Mouse (Mus musculus) bone marrow, adult 2 months (tissue): ENCODE results near the gene Rfesd. TPM values are rescaled to one million over a fixed set of nuclear protein-coding genes. Genes with fewer than 3 reads are reported as not detected.
A peak's percentile ranks its signal among the peaks of the same experiment; 100 is the strongest.

Experiments used
- H3K27ac ChIP-seq: fragments of 200-500 bp; 2 replicates; pipeline ENCODE4 v1.5.1; 2012; ENCODE audit warnings: low read depth, mild to moderate bottlenecking, control low read depth, inconsistent platforms, low read length; ENCODE audit not compliant: control insufficient read depth, poor library complexity, insufficient read depth
- H3K4me1 ChIP-seq: fragments of 200-500 bp; 2 replicates; pipeline ENCODE4 v1.6.1; 2011; ENCODE audit warnings: low read length; ENCODE audit not compliant: control insufficient read depth, insufficient read depth
- H3K4me3 ChIP-seq: fragments of 200-500 bp; replicated peaks from 2 replicates; pipeline ENCODE3; 2011; ENCODE audit warnings: mild to moderate bottlenecking, low read depth, low read length, control low read depth; ENCODE audit not compliant: control insufficient read depth
- CTCF ChIP-seq: fragments of 200-500 bp; IDR thresholded peaks from 2 replicates; pipeline ENCODE4 v1.5.1; 2011; ENCODE audit warnings: low read length, control low read depth; ENCODE audit not compliant: control insufficient read depth, insufficient read depth
- POLR2A ChIP-seq: fragments of 200-500 bp; IDR thresholded peaks from 2 replicates; pipeline ENCODE4 v1.6.1; 2011; ENCODE audit warnings: low read depth, mild to moderate bottlenecking, control low read depth, low read length, borderline replicate concordance; ENCODE audit not compliant: control insufficient read depth
- WGBS: fragments of 180-500 bp; shearing (Covaris S2); methylation state at CpG from one replicate; pipeline ENCODE4 v1.1.7; 2018; 5-methylcytosine and 5-hydroxymethylcytosine counted together
- polyA plus RNA-seq: library from polyadenylated mRNA; stranded (reverse); fragments of >200 nt; gene quantifications from 2 replicates; pipeline ENCODE4 v1.2.4, GENCODE M21; 2011; ENCODE audit warnings: low replicate concordance; ENCODE audit not compliant: missing spikeins, insufficient read depth, insufficient read length

Rfesd gene
- 43.4 and 55.3 TPM in 2 replicates for polyA plus RNA-seq

GRCm38 (mm10) chr13:76017974-76018843, at the start of gene Rfesd:
Rfesd (minus strand) TSS chr13:76018719.
- Histone ChIP-seq H3K4me1 (no peaks in the 10 kb centered on the region; the same call in 1 of the 2 replicates), H3K4me3 (peak within 1 kb of the TSS; percentile 77), H3K27ac (peak within 1 kb of the TSS; percentile 83)
- under 1% methylated on average over 50 of the region's 50 CpGs for WGBS
- TF ChIP-seq POLR2A (peak; percentile 86), CTCF (no peak)

GRCm38 (mm10) chr13:76064363-76064945, 45.9 kb upstream of the Rfesd start:
- TF ChIP-seq CTCF (no peak), POLR2A (no peak)
- 90% methylated on average over 13 of the region's 13 CpGs for WGBS
- Histone ChIP-seq H3K4me3 (no peak overlapping the region), H3K27ac (no peak overlapping the region), H3K4me1 (no peaks in the 10 kb centered on the region)

GRCm38 (mm10) chr13:76063548-76063947, 45.0 kb upstream of the Rfesd start:
- no peaks in the 10 kb centered on the region for H3K4me1 ChIP-seq
- WGBS: 71% methylated on average over 4 of the region's 4 CpGs
- H3K27ac ChIP-seq: no peak overlapping the region
- TF ChIP-seq CTCF (no peak), POLR2A (no peak)
- no peak overlapping the region for H3K4me3 ChIP-seq

GRCm38 (mm10) chr13:76062569-76062968, 44.0 kb upstream of the Rfesd start:
- H3K4me3 ChIP-seq: no peak overlapping the region
- H3K4me1 ChIP-seq: no peaks in the 10 kb centered on the region
- 61% methylated on average over 3 of the region's 3 CpGs for WGBS
- TF ChIP-seq CTCF (no peak), POLR2A (no peak)
- no peak overlapping the region for H3K27ac ChIP-seq

- 86% methylated on average over 3 of the region's 3 CpGs for WGBS
- Histone ChIP-seq H3K27ac (no peak overlapping the region), H3K4me1 (no peaks in the 10 kb centered on the region; the same call in 1 of the 2 replicates), H3K4me3 (no peak overlapping the region)
- TF ChIP-seq CTCF: no peak
- TF ChIP-seq POLR2A: no peak
Measured at GRCm38 (mm10) chr13:76062126-76062525, 43.6 kb upstream of the Rfesd start.

- no peak overlapping the region for H3K27ac ChIP-seq
- H3K4me1 ChIP-seq: no peaks in the 10 kb centered on the region; the same call in 1 of the 2 replicates
- 82% methylated on average over 4 of the region's 4 CpGs for WGBS
- TF ChIP-seq CTCF: no peak
- TF ChIP-seq POLR2A: no peak
- no peak overlapping the region for H3K4me3 ChIP-seq
Measured at GRCm38 (mm10) chr13:76059591-76059990, 41.1 kb upstream of the Rfesd start.

GRCm38 (mm10) chr13:76057267-76058069, 38.9 kb upstream of the Rfesd start:
- TF ChIP-seq POLR2A (no peak), CTCF (no peak)

GRCm38 (mm10) chr13:76056896-76057266, 38.4 kb upstream of the Rfesd start, which contains the start of gene Gpr150:
Gpr150 (minus strand) TSS chr13:76056996.
- H3K4me1 ChIP-seq: no peaks in the 10 kb centered on the region; the same call in 1 of the 2 replicates

More at GRCm38 (mm10) chr13:76057267-76058069, 38.9 kb upstream of the Rfesd start:
- Histone ChIP-seq H3K27ac (no peak overlapping the region), H3K4me3 (no peak overlapping the region), H3K4me1 (no peaks in the 10 kb centered on the region; the same call in 1 of the 2 replicates)
- WGBS: 53% methylated on average over 10 of the region's 10 CpGs

More at GRCm38 (mm10) chr13:76056896-76057266, 38.4 kb upstream of the Rfesd start, which contains the start of gene Gpr150:
- TF ChIP-seq CTCF: no peak
- TF ChIP-seq POLR2A: no peak
- peak within 1 kb of the TSS; percentile 68 for H3K4me3 ChIP-seq
- WGBS: 31% methylated on average over 10 of the region's 10 CpGs
- H3K27ac ChIP-seq: no peak within 1 kb of the TSS; the same call in 1 of the 2 replicates
